Mouse (Mus musculus): ENCODE data around the gene Psmb10. TPM values are rescaled to one million over a fixed set of nuclear protein-coding genes. Genes with fewer than 3 reads are reported as not detected.
"Not testable (repeated sequence)": the region's sequence is repeated elsewhere in the genome, so short reads cannot be mapped to it uniquely, and the experiment has no call there.

The Psmb10 gene
- 10 to 100 TPM; 68.1 to 87.1 TPM for total RNA-seq (2021)
- long read RNA-seq, experiment 1, transcript Psmb10-201 (8 exons, 1,311 nt): major isoform, 53 of 82 reads
- long read RNA-seq, experiment 1, partial matches to known transcripts: 21 of 82 reads
- long read RNA-seq, experiment 1, other reads (novel, unspliced or antisense): 4 of 82 reads
- long read RNA-seq, experiment 2, transcript Psmb10-201 (8 exons, 1,311 nt): major isoform, 25 of 31 reads
- long read RNA-seq, experiment 2, partial matches to known transcripts: 3 of 31 reads
- long read RNA-seq, experiment 2, other reads (novel, unspliced or antisense): 2 of 31 reads

DNA sequence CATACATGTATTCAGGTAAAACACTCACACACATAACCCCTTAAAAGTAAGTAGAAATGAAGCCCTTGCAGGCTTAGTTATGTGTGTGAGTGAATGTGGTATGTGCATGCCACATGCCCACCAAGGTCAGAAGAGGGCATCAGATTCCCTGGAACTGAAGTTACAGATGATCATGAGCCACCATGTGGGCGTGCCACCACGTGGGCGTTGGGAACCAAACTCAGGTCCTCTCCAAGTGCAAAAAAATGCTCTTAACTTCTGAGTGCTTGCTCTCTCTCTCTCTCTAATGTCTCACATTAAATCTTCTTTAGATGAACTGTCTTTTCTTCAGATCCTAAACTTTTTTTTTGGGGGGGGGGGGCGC lies at the start of gene Psmb10:
TSS of gene Psmb10 (minus strand) at position 139 of the 364 bp plus-strand sequence.
- DNase-seq: peak; percentile 66 to 74

DNA sequence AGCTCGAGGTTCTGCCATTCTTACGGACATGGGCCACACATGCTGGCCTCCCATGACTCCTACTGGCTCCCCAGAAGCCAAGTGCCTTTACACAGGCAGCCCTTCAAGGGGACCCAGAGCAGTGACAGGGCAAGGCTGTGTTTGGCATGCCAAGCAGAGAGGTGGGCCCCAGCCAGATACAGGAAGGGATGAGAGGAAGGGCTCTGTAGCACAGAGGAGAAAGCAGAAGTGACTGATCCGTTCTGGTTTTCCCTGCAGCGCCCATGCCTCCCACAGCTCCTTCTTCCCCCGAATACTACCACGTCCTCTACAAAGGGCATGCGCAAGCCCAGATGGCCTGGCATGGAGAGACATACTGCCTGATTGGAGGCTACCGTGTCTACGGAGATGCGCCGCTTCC lies 45.2 kb upstream of the Psmb10 start:
- DNase-seq: not testable (repeated sequence)

DNA sequence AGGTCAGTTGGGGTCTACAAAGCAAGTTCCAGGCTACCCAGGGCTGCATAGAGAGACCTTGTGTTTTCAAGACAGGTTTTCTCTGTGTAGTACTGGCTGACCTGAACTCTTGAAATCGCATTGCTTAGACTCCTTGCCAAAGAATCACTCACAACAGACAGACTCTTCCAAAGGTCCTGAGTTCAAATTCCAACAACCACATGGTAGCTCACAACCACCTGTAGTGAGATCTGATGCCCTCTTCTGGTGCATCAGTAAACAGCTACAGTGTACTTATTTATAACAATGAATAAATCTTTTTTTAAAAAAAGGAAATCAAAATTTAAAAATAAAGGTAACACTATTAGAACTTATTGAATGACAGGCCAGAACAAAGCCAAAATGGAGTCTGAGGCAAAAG lies 42.9 kb upstream of the Psmb10 start:
- no peak for DNase-seq

DNA sequence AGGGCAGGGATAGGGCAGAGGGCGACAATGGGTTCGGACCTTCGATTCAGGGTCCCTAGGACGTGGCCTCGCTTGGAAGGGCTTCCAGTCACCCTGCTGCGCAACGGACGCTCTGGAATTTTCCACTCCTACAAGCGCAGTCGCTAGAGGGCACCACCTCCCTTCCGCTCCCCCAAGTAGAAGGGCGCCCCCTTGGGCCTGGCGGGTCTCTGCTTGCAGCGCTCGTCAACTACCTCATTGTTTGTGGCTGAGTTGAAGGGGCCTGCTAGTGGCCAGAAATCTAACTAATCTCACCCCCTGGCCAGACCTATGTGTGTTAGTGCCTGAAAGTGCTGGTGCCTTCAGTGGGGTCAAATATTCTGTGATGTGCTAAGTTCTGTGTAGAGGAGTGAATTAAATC lies 41.1 kb upstream of the Psmb10 start, which contains the start of gene Dpep3:
TSS of gene Dpep3 (minus strand) at position 105 of the 400 bp plus-strand sequence.
- DNase-seq: no peak

DNA sequence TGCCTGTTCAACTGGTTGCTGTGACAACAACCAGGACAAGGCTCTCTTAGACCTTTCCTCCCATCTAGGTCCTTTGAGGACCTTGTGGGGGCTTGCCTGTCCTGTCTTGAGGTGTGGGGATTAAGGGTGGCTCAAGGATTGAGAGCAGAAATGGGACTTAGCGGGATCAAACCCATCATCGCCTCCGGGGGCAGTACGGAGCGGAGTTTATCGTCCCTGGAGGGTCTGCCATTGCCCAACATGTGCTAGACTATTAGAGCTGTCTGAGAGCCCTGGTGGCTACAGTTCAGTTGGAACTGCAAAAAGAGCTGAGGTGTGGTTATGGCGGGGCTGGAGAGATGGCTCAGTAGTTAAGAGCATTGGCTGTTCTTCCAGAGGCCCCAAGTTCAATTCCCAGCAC lies 37.1 kb upstream of the Psmb10 start:
- DNase-seq: no peak

DNA sequence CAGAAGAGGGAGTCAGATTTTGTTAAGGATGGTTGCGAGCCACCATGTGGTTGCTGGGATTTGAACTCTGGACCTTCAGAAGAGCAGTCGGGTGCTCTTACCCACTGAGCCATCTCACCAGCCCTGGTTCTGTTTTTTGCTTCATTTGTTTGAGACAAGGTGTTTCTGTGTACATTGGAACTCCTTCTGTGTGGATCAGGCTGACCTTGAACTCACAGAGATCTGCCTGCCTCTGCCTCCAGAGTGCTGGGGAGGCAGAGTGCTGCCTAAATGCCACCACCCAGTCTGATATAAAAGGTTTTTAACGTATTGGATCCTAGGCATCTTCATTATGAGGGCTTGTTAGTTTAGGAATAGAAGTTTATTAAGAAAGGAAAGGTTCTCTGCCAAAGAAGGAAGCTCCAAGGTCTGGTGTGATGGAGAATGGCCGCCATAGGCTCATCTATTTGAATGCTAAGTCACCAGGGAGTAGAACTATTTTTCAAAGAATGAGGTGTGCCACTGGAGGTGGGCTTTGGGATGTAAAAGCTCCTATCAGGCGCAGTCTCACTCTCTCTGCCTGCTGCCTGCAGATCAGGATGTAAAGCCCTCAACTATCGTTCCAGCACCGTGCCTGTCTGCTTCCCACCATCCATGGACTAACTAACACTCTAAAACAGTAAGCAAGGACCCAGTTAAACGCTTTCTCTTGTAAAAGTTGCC lies 32.9 kb upstream of the Psmb10 start:
- no peak for DNase-seq

DNA sequence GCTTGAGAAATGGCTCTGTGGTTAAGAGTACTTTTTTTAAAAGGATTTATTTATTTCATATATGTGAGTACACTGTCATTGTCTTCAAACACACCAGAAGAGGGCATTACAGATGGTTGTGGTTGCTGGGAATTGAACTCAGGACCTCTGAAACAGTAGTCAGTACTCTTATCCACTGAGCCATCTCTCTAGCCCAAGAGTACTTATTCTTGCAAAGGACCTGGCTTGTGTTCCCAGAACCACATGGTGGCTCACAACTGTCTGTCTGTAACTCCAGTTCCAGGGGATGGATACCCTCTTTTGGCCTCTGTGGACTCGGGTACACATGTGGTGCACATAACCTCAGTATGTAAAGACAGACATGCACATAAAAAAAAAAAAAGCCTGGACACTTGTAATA lies 31.1 kb upstream of the Psmb10 start:
- no peak for DNase-seq

DNA sequence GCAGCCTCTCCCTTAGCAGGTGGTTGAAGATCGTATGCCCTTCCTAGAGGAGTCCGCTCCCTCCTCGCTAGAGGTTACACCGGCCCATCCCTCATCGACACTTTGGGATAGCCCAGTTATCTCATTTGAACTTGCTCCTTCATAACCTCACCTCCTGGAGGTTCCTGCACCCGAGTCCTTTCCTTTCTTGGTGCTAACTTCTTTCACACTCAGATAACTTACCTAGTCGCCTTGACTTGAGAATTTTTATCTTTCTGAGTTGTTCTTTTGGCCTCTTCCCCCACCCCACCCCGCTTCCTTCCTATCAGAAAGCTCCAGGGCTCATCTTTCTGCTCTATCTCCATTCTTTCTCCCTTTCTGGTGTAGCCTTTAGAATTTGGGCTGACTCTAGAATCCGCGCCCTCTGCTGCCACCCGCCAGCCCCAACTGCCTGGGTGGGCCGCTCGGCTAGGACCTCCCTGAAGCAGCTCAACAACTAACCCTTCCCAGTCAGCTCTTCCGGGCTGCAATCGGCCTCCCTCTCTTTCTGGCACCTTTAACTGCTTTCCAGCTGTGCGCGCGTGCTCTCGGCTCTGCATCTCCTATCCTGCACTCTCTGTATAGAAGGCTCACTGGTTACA lies 28.6 kb upstream of the Psmb10 start:
- DNase-seq: peak in 1 of 2 experiments; percentile 29

DNA sequence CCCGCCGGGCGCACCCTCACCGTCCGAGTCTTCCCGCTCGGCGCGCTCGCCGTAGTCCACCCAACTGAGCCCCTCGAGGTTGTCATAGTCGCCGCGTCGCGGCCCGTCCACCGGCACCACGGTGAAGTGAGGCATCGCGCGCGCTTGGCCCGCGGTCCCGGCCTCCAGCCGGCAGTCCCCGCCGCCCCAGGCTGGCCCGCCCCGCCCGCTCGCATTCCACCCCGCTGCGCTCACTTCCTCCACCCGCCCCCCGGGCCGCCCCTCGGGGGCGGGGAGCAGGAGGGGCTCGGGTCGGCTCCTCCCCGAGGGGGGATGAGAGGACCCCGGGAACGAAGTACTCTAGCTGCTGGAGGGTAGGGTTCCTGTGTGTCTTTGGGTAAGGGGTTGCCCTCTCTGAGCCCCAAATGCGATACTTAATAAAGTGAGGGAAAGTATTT lies 27.7 kb upstream of the Psmb10 start, which contains the start of gene Slc12a4:
TSS of gene Slc12a4 (minus strand) at position 193 of the 437 bp plus-strand sequence.
- DNase-seq: peak; percentile 88 to 93

DNA sequence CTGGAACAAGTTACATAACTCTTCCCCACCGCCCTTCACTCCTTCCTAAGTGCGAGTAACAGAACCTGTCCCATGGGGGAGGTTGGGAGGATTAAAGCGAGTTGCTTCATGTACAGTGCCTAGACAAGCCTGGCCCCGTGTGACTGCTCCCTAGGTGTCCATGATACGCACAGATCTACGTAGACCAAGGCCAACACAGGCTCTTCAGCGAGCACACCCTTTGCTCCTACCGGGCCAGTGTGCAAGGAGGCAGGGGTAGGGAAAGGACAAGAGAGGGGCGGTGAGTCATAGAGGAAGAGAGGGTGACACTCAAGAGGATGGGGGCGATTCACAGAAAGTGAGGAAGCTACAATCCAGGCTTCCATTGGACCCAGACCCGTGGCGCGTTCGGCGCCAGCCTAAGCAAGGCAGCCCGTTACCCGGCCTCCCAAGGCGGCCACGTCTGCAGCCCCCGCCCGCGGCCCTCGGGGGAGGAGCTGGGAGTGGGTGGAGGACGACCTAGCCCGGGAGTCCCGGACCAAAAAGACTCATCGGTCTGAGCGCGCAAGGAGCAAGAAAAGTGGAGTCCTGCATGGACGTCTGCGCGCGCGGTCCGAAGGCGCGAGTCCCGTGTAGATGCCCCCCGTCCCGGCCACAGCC lies 27.1 kb upstream of the Psmb10 start:
- DNase-seq: peak; percentile 74 to 79

DNA sequence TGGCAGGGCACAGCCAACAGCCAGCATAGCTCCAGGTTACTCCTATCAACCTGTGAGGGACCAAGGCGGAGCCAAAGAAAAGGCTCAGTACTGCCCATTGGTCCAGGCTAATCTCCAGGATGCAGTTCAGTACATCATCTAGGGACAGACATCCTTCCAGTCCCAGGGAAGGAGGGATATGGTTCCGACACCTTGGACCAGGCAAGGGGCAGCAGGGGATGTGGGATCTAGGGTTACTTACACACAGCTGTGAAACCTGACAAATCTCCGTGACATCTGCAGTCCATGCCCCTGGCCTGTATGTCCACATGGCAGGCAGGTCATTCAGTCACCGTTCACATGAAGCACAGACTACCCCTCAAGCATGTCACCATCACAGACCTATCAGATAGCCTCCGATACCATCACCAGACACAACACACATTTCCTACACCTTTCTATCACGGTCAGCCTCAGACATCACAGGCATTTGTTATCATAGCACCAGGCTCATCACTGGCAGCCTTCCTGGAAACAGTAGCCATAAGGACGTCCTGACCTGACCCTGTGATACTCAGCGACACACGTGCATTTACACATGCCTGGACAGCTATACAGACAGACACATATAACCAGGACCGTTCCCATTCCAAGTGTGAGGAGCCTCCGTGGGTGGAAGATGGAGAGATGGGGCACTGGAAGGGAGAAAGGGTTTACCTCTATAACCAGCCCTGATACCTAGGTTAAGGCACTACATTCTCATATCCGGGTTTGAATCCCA lies 26.4 kb upstream of the Psmb10 start:
- DNase-seq: no peak

DNA sequence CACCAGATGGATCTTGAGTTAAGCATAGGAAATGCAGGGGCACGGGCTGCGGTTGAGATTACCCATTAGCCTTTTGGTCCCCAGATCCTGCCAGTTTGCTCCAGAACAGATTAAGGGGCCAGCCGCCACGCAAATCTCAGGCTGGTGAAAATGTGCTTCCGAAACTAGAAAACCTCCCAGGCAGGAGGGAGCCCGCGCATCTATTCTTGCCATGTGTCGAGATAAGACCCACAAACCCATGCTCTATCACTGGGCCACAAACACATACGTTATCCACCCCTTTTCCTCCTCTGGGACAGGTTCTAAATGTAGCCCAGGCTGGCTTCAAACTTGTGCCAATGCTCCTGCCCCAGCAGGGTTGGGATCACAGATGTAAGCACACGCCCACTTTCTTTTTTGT lies 23.3 kb upstream of the Psmb10 start:
- no peak for DNase-seq

DNA sequence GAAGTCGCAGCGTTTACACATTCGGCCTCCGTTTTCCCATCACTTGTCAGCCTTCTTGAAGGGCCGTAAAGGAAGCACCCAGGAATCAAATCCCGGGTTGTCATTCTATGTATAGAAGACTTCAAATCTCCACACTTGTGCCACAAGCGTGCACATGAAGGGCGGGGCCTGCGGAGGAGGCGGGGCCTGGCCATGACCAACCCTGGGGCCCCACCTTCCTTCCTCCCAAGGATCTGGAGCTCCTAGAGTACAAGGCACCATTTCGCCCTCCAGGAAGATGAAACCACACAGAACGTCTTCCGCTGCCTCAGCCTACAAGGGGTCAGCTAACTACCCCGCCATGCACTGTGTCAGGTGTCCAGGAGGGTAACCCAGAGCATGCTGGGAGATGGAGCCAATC lies 22.9 kb upstream of the Psmb10 start:
- no peak for DNase-seq

DNA sequence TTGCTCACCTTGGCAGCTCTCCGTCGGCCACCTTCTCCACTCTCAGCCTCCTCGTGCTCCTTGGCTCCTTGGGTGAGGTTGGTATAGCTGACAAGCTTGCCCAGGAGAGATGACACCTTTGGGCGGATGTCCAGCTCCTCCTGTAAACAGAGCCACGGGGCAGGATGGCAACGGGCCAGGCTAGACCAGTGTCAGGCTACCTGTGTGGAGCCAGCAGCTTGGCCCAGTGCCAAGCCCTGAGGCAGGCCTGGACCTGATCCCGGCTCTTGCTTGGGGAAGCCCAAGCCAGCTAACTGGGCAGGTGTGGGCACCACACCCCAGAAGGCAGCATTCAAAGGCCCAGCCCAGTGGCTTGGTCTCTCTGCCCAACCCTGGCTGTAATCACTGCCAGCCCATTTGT lies 21.1 kb upstream of the Psmb10 start:
- peak in 1 of 2 experiments; percentile 42 for DNase-seq

DNA sequence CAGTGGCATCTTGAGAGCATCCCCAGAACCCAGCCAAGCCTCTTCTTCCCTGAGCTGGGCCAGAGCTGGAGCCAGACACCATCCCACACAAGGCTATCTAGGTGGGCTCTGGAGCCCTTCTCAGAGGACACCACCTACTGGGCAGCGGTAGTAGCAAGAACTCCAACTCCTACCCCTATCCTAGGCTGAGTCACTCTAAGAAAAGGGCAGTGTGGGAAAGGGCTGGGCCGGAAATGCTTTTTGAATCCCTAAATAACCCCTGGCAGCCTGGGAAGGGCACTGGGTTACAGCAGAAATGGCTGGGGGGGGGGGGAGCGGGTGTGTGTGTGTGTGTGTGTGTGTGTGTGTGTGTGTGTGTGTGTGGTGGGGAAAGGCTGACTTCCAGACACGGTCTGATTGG lies 19.6 kb upstream of the Psmb10 start:
- DNase-seq: peak; percentile 57 to 70

DNA sequence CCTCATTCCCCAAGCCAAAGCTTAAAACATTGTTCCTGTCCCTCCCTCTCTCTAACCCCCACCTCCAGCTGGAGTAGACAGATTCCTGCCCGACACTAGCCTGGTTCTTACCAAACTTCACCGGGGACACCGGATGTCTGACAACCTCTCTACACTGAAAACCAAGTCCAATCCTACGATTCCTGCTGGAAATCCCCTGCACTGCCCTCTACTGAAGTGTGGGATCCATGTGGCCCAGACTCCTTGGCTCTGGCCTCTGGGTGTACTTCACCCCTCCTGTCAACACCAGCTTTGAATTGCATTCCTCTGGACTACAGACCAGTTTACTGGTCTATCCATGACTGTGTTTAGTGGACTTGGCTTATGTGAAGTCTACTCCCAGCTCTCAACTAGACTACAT lies 18.3 kb upstream of the Psmb10 start:
- no peak for DNase-seq

DNA sequence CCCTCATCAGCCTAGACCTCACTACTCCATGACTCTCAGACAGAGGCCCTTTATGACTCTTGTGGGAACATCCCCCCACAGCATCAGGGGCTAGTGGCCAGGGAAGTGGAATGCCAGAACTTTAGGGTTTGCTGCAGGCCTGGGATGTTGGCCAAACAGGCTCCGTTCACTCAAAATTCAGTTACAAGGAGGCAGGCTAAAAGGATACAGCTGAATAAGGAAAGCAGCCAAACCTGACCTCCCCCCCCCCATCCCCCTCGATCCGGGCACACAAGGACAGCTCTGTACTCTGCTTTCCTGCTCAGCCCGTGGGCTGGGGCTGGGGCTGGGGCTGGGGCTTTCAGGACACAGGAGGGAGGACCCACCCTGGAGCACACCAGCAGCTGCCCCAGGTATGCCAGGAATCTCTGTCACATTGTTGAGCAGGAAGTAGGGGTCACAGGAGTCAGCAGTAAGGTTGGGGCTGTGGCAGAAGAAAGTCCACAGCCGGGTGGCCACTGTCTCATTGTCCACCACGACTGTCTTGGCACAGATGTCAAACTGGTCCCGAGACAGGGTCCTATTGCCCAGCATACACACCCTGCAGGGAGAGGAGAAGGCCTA lies 12.9 kb upstream of the Psmb10 start:
- DNase-seq: no peak

DNA sequence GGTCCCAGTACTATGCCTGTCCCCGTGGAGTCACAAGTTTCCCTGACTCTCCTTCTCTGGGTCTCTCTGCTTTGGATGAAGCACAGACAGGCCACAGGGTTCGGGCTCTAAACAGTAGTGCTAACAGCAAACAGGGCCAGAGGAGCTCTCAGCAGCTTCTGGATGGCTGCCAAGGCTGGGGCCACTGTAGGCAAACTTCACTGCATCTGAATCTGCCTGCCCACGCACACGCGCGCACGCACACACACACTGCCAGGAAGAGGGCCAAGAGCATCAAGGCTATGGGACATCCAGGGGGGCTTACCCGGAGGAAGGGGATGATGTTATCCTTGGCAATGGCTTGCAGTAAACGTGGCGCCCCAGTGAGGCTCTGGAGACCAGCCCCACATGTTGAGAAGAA lies 11.1 kb upstream of the Psmb10 start:
- peak; percentile 57 to 73 for DNase-seq

DNA sequence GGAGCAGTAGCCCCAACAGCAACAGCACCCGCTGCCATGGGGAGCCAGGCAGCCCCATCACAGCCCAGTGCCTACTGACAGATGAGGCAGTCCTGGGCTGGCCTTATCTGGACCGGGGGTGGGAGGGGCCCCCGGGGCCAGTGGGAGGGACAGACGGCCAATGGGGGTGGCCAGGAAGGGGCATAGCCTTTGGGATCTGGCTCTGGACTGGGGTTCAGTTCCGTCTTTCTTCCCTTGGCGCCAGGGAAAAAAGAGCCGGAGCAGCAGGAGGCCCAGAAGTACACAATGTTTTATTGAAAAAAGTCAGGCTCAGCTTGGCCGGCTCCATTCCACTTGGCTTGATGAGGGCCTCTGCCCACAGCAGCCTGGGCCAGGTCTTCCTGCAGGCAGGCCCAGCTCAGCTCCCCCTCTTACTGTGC lies 5.1 kb upstream of the Psmb10 start, which contains the start of gene Lcat:
TSS of gene Lcat (minus strand) at position 62 of the 419 bp plus-strand sequence.
- peak in 1 of 2 experiments; percentile 36 for DNase-seq

DNA sequence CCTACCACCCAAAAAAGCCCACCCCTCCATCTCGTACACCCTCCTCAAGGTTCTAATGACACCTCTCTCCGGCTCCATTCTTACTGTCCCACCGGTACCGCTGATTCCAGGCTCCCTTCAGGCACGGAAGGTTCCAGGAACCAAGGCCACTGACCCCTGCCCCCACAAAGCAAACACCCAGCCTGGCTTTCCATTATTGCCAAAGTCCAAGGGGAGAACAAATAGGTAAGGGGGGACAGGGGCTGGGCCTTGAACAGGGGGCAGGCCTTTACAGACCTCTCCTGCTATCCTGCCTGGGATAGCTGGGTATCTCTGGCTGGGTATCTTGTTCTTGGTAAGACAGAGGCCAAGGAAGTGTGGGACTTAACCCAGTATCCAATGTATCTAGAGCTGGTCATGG lies 4.3 kb upstream of the Psmb10 start:
- no peak for DNase-seq

DNA sequence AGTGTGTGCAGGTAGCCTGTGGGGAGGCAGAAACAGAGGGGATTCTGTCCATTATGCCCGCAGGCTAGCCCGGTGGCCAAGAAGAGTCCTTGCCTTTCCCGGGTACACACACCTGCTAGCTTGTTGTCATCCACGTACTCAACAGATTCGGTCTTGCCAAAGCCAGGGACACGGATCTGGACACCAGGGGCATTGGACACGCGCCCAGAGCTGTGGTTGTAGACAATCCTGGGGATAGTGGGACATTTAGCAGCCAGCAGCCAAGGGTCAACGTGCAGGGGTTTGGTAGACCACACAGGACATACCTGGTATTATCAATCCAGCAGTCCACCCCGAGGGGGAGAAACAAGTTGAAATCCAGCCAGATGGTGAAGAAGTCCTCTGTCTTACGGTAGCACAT lies 3.8 kb upstream of the Psmb10 start:
- DNase-seq: peak in 1 of 2 experiments; percentile 36

All from adrenal gland, postnatal 36 days (tissue).